Mouse (Mus musculus) layer of hippocampus, adult 8-10 months (tissue): ENCODE results near the gene Zkscan14. TPM values are rescaled to one million over a fixed set of nuclear protein-coding genes. Genes with fewer than 3 reads are reported as not detected.
"Not testable (repeated sequence)": the region's sequence is repeated elsewhere in the genome, so short reads cannot be mapped to it uniquely, and the experiment has no call there.

ENCODE experiments used
- DNase-seq, 2 experiments: peaks; one replicate each; pipeline ENCODE4 v3.0.0; 2022; ENCODE audit warnings: low spot score in 2 of 2
- total RNA-seq, 4 experiments: library from RNA; stranded (reverse); gene quantifications; 2 replicates each; pipeline ENCODE4 v1.2.4; 2022

Zkscan14 gene
- 10 to 100 TPM; 11.9 to 14.0 (median 12.9) TPM for total RNA-seq

DNA sequence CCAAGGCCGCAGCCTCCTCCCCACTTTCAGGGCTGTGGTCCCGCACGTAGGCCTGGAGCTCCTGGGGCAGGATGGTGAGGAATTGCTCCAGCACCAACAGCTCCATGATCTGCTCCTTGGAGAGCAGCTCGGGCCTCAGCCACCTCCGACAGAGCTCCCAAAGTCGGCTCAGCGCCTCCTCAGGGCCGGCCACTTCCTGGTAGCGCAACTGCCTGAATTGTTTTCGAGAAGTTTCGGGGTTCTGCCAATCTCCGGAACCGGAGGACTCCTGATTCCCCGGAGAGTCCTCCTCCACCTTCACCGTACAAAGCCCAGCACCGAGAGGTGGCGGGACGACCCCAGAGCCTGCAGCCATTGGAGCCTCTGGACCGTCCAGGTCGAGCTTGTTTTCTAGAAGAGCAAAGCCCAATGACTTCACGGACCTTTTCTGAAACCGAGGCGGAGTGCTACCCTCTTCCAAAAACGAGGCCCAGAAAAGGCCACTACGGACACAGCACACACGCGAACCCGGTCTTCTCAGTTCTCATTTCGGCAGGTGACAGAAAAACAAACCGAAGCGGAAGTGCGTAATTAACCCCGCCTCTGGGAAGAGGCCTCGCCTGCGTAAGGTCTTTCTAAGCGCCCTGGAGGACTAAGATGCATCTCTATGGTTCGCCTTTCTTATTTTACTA lies at the start of gene Zkscan14:
Gene Zkscan14 (minus strand): TSS at position 548 of the 671 bp plus-strand sequence.
- peak; percentile 59 to 71 for DNase-seq

DNA sequence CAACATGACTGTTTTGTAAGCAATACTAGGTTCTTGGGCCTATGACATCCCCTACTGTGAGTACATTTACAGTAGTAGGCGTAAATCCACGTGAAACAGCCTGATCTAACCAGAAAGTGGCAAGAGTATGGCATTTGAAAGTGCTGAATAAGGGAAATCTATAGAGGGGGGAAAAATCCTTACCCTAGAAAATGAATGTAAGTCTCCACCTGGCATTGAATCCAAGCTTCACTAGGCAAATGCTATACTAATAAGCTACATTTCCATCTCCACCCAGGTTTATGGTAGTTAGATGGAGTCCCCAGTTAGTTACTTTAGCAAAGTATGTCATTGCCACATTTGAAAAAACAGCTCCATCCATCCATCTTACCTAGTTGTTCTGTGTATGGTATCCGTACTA lies 47.9 kb upstream of the Zkscan14 start:
- no peak for DNase-seq

DNA sequence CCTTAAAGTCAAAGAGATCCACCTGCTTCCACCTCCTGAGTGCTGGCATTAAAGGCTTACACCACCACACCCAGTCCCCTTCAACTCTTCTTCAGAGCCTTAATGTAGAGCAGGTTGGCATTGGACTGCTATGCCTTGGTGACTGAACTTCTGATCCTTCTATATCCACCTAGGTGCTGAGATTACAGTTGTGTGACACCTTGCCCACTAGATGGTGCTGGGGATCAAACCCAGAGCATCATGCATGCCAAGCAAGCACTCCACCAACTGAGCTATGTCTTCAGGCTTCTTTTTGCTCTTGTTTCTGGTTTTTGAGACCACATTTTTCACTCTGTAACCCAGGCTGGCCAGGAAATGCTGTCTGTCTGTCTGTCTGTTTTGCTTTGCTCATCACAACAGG lies 33.0 kb upstream of the Zkscan14 start:
- DNase-seq, result no peak

DNA sequence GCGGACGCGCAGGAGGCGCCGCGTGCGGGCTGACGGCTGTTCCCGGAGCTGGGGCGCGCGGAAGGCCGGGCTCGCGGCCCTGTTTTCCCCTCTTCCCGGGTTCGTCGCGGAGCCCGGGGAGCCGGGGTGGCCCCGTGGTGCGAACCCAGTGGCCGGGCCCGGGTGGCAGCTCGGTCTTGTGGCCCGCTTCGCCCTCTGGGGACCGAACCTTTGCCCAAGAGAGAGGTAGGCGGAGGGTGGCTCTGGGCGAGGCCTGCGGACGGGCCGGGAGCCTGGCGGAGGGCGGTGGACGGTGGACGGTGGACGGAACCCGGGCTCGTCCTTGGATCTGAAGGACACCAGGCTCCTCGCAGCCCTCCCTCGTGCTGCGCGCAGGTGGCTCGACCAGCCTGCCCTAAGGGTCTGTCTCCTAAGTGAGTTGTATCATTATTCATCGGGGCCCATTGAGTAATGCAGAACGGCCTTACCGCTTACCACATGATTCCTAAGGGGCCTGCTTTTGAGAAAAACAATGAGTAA lies 30.3 kb upstream of the Zkscan14 start:
- no peak for DNase-seq

DNA sequence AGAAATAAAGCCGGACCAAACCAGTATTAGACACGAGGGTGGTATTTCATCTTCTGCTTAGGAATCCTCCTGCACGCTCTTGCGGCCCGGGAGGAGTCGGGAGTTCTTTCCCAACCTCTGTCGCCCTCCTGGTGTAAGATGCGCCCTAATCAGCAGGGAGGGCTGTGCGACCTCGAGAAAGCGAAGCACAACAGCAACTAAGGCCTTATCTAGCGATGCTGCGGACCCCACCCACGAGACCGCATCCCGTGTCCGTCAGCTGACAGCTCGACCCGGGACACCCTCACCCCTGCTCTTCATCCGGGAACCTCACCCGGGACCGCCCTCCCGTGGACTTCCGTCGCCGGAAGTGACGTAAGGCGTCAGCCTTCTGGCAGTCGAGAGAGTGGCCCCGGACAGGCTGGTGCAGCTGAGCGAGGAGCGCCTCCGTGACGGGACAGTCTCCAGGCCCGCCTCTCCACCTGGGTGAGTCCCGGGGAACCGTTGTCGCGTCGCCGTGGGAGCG lies 29.8 kb upstream of the Zkscan14 start, which contains the start of gene Zfp655:
Gene Zfp655 (plus strand): TSS at position 349 of the 505 bp plus-strand sequence.
- peak; percentile 96 to 97 for DNase-seq

DNA sequence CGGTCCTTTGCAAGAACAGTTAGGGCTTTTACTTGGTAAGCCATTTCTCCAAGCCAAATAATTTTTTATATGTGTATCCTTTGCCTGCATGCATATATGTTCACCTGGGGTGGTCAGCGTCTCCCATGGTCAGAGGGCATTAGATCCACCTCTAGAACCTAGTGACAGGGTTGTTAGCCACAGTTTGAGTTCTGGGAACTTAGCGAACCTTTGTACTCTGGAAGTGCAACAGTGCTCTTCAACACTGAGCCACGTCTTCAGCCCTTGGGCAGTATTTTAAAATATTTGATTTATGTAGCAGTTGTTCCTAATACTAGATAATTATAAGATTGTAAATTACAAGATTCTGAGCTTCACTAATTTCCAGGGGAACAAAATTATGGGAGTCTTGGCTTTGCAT lies 29.0 kb upstream of the Zkscan14 start:
- no peak for DNase-seq

DNA sequence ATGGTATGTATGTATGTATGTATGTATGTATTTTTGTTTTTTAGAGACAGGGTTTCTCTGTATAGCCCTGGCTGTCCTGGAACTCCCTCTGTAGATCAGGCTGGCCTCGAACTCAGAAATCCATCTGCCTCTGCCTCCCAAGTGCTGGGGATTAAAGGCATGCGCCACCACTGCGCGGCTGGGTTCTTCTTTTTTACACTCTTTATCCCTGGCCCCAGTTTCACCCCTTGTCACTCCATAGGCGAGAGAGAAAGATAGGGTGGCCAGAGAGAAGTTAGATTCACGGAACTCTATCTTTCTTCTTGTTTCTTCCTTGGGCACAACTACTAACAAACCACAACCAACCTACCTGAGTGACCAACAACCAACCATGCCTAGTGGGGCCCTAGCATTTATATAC lies 27.6 kb upstream of the Zkscan14 start:
- not testable (repeated sequence) for DNase-seq

DNA sequence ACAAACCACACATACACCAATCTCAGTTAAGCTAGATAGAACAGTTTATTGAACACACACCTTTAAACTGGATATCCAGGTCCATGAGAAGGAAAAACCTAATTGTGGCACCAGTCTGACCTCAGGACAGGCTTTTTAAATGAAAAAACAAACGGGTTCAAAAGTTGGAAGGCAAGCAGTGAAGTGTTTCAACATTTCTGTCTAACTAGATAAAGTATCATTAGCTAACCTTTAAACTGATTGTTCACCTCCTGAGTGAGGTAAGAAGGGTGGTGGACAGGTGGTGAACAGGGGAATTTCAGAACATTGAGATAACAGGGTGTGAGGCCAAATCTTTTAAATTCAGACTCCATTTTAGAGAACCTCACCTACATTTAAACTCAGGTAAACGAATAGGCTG lies 24.8 kb upstream of the Zkscan14 start:
- no peak for DNase-seq

DNA sequence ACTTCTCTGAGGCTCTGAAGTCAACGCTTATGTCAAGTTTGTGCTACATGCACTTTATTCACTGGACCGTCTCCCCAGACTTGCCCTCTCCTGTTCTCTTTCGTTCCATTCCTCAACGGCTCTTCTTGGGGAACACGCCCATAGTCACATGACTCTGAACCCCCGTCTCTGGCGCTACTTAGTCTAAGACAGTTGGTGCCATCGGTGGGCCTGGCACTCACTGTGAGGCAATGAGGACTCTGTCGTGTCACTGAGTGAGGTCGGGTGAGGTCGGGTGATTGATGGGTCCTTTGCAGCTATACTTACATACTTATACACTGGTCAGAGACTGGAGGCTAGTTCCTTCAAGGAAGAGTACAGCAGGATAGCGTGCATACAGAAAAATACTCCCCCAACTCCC lies 21.7 kb upstream of the Zkscan14 start:
- DNase-seq, result no peak

DNA sequence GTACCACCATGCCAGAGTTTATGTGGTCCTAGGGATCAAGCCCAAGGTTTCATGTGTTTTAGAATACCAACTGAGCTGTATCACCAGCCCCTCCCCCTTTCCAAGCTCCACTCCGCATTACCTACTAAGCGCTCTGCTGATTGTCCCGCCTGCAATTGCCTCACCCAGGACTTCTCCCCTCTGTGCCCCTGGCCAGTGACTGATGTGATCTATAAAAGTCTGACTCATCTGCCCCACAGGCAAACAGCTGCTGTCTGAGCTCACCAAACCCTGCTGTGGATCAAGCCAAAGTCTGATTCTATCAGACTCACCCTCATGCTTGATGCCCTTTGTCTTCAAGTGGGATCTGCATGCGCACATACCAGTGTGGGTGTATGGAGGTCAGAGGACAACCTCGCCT lies 21.2 kb upstream of the Zkscan14 start:
- no peak for DNase-seq

DNA sequence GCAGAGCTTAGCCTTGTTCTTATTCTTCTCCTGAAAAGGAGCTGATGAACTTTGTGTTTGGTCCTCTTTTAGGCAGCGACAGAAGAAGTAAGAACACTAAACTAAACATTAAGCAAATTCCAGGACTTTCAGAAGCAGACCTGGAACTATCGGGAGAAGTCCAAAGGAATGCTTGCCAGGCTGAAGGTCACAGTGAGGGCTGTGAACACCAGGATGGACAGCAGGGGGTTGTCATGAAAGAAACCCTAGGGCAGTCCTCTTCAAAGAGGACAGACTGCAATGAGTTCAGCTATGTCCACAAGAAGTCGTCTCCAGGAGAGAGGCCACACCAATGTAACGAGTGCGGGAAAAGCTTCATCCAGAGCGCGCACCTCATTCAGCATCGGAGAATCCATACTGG lies 18.3 kb upstream of the Zkscan14 start:
- no peak for DNase-seq

DNA sequence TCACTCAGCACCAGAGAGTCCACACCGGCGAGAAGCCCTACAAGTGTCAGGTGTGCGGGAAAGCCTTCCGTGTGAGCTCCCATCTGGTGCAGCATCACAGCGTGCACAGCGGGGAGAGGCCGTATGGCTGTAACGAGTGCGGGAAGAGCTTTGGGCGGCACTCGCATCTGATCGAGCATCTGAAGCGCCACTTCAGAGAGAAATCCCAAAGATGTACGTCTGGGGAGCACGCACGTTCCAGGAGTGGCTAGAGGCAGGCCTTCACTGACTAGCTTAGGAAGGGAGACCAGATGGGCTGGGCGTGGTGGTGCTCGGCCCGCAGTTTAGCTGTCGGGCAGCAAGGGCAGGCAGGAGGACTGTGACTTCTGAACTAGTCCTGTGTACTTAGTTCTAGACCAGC lies 17.0 kb upstream of the Zkscan14 start:
- DNase-seq, result no peak

DNA sequence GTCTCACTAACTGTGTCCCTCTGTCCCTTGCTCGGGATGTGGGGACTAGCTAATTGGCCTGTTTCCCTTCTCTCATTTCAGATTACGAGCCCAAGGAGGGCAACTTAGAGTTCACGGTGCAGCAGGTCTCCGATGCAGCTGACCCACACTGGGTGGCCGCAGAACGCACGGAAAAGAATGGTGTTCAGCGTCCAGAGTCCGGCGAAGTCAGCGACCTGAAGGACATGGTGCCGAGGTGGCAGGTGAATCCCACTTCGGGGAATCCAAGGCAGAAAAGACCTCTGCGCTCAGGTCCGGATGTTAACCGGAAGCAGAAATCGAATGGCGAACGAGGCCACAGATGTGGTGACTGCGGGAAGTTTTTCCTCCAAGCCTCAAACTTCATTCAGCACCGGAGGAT lies 16.5 kb upstream of the Zkscan14 start:
- DNase-seq, result no peak

DNA sequence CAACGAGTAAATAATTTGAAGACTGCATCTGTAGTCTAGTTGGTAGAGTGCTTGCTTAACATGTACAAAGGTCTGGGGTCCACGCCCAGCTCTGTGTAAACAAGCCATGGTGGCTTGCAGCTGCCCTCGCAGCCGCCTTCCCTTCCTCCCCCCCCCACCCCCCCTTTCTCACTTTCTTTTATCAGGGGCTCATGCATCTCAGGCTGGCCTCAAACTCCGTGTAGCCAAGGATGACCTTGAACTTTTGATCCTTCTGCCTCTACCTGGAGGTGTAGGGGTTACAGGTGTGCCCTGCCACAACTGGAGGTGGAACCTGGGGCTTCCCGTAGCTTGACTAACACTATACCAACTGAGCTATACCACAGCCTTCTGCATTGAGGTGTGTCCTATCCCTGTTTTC lies 16.1 kb upstream of the Zkscan14 start:
- DNase-seq, result no peak

DNA sequence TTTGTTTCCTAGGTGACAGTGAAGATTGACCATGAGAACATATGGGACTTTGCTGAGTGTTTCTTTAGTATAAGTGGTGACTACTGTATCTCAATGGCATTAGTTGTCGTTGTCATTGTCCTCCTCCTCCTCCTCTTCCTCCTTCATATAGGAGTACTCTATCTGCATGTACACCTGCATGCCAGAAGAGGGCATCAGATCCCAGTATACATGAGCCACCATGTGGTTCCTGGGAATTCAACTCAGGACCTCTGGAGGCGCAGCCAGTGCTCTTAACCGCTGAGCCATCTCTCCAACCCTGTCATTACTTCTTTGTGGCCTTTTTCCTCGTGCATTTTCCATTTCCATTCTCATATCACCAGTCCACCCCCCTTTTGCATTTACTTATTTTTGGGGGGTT lies 13.0 kb upstream of the Zkscan14 start:
- DNase-seq, result no peak

DNA sequence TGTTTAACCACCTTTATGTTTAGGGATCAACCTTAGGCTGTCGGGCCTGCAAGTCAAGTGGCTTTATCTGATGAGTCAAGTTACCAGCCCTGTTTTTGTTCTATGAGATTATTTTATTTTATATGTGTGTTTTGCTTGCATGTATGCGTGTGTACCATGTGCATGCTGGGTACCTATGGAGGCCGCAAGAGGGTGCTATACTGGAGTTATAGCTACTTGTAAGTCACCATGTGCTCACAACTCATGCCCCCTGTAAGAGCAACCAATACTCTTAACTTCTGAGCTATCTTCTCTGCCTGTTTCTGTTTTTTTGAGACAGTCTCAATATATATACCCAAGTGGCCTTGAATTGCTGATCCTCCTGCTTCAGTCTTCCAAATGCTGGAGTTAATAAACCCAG lies 11.8 kb upstream of the Zkscan14 start:
- DNase-seq, result no peak

DNA sequence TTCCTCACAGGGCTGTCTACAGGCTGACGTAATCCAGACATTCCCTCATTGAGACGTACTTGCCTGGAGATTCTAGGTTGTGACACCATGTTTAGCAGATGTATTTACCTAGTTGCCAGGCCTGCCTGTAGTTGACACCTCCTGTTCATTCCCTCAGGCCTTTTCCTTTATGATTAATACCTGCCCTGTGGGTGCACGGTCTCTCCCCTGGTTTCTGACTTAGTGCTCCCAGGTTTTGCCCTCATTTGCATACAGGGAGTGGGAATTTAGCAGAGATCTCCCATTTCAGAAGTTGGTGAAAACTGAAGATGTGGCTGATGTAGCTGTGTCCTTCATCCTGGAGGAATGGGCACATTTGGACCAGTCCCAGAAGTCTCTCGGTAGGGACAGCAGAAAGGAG lies 10.5 kb upstream of the Zkscan14 start:
- no peak for DNase-seq

DNA sequence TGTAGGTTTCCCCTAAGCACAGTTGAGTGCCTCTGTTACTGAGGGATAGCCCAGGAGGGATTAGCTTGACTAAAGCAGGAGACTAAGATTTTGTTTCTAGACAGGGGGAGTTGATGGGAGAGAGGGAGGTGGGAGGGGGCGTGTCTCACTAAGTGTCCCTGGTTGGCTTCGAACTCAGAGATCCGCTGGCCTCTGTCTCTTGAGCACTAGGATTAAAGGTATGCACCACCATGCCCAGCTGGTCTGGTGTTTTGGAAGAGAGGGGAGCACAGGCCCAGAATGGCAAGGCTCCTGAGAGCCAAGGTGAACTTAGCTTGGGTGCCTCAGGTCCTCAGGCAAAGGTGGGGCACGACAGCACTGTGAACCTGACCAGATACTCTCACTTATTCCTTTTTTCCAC lies 9.7 kb upstream of the Zkscan14 start:
- no peak for DNase-seq

DNA sequence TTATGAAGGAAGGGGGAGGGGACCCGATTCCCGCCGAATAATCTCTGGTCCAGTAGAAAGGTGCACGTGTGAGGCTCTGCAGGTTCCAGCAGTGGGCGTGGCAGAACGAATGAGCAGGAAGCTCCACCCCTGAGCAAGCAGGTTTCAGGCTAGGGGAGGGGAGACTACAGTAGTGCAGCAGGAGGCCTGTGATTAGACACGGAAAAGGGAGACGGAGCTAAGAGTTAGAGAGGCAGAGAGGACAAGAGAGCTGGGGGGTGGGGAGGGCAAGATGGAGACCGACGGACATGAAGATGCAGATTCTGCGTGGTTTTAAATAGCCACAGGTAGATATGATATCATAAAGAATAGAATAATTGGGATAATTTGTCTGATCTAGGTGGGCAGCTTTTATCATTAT lies 6.7 kb upstream of the Zkscan14 start:
- not testable (repeated sequence) for DNase-seq

DNA sequence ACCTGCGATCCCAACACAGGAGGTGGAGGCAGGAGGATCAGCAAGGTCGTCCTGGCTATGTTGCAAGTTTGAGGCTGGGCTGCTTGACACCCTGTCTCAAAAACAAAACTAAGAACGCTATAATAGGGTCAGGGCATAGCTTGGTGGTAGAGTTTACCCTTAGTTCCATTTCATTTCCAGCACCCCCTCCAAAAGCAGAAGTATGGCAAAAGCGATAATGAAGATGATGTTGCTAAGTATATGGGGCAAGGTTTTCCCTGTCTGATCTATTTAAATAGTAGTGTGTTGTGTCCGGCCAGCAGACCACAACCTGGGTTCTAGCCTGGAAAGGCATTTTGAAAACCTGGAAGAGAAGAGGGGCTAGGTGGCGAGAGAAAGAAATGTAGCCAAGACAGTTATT lies 6.3 kb upstream of the Zkscan14 start:
- DNase-seq, result no peak

DNA sequence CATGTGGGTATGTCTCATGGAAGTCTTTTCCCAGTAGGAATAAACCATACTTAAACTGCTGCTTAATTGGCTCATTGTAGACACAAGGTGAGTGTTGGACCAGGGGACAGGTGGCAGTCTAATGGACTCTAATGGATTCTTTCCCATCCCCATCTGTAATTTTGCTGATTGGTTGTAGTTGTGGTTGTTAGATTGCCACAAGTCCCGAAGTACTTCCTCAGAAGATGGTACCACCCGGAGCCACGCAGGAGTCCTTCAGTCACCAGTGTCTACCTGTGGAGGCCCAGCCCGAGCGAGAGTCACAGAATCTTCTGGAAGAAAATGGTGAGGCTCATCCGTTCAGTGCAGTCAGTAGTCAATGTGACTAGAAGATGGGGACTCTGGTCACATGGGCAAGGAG lies 5.7 kb upstream of the Zkscan14 start:
- no peak for DNase-seq

DNA sequence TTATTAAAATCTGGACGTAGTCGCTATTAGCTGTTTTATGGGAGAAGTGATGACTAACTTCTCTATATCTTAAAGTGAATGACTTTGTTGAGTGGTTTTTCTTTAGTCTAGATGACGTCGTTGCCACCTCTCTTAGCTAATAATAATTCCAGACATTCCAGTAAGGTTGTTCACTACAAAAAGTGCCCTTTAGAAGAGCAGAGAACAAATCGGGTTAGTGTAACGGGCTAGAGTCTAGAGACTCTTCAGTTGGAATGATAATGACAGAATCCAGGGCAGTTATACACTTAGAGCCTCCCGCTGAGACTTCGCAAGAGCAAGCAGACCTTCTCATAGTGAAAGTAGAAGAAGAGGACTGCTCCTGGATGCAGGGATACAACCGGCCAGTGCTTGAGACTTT lies 3.4 kb upstream of the Zkscan14 start:
- no peak for DNase-seq

DNA sequence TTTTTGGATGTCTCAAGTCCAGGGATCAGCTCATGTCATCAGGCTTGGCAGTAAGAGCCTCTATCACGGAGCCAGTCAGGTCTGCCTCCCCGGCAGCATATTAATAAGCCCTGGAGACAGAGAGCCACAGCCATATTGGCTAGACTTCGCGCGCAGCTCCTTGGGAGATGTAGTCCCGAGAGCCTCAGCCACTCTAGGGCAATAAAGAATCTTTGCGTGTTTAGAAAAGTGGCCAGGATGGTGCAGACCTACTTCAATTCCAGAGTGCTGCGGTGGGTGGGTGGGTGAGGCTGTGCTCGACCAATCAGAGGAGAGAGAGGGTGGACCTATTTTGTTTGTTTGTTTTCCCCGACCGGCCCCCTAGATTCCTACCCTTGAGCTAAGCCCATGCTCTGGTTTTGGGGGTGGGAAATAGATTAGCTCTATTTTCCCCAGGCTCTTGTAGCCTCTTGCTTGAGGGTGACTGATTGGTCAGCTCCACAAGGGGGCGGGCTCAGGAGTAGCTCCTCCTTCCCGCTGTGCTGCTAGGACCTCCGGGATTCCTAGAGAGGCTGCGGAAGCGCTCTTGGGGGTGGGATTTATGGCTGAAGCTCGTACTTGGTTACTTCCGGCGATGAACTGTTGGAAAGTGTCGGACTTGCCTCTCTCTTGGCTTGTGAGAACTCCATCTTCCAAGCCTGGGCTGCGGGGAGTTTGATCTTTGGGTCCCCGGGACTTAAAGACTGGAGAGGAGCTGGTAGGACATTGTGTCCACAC lies 2.4 kb upstream of the Zkscan14 start, which contains the start of gene Zkscan5:
Gene Zkscan5 (plus strand): TSS at position 627 of the 756 bp plus-strand sequence.
- peak; percentile 99 for DNase-seq
